Mouse (Mus musculus) CH12.LX (cell line): ENCODE measurements around the gene Glt1d1.

Experiments
- CTCF ChIP-seq, 2 experiments: IDR thresholded peaks in 1 of 2; conservative IDR thresholded peaks in 1 of 2; 2 replicates each; pipeline ENCODE4 v1.5.1; 2011 to 2012; ENCODE audit warnings: low read depth in 2 of 2, low read length in 2 of 2, improper control_type of control experiment in 1 of 2, inconsistent platforms in 1 of 2, mild to moderate bottlenecking in 1 of 2, moderate library complexity in 1 of 2
- EP300 ChIP-seq: IDR thresholded peaks from 2 replicates; pipeline ENCODE4 v1.6.1; 2011; ENCODE audit warnings: low read length, improper control_type of control experiment
- JUN ChIP-seq: IDR thresholded peaks from 2 replicates; pipeline ENCODE4 v1.6.1; 2011; ENCODE audit warnings: low read depth, mild to moderate bottlenecking, low read length, improper control_type of control experiment, moderate library complexity; ENCODE audit not compliant: insufficient read depth
- JUND ChIP-seq: conservative IDR thresholded peaks from 2 replicates; pipeline ENCODE4 v1.6.1; 2011; ENCODE audit warnings: low read depth, low read length, improper control_type of control experiment
- KAT2A ChIP-seq: IDR thresholded peaks from 2 replicates; pipeline ENCODE4 v1.6.1; 2012; ENCODE audit warnings: low read length, improper control_type of control experiment, inconsistent platforms; ENCODE audit not compliant: insufficient replicate concordance
- MAX ChIP-seq: IDR thresholded peaks from 2 replicates; pipeline ENCODE4 v1.6.1; 2011; ENCODE audit warnings: low read length, improper control_type of control experiment
- NRF1 ChIP-seq: IDR thresholded peaks from 2 replicates; pipeline ENCODE4 v1.6.1; 2014; ENCODE audit warnings: low read depth, mild to moderate bottlenecking, inconsistent platforms, low read length, improper control_type of control experiment, moderate library complexity
- POLR2A ChIP-seq: IDR thresholded peaks from 2 replicates; pipeline ENCODE4 v1.6.1; 2011; ENCODE audit warnings: low read depth, mild to moderate bottlenecking, improper control_type of control experiment, low read length
- RCOR1 ChIP-seq: conservative IDR thresholded peaks from 2 replicates; pipeline ENCODE4 v1.6.1; 2012; ENCODE audit warnings: low read depth, mild to moderate bottlenecking, inconsistent platforms, low read length, improper control_type of control experiment
- SIN3A ChIP-seq: IDR thresholded peaks from 2 replicates; pipeline ENCODE4 v1.6.1; 2012; ENCODE audit warnings: low read length, improper control_type of control experiment, inconsistent platforms
- UBTF ChIP-seq: IDR thresholded peaks from 2 replicates; pipeline ENCODE4 v1.6.1; 2012; ENCODE audit warnings: low read depth, mild to moderate bottlenecking, inconsistent platforms, low read length, improper control_type of control experiment, moderate library complexity

- TF ChIP-seq MAX (no peak), CTCF (conservative IDR thresholded peaks at IDR 0.05 in 1 of 2, IDR thresholded peaks at IDR 0.05 in 1 of 2; ENCODE audit: low read depth in 2 of 2, low read length in 2 of 2) (no peak), SIN3A (no peak), EP300 (no peak), JUND (no peak), RCOR1 (no peak), JUN (no peak), KAT2A (no peak), NRF1 (no peak), POLR2A (no peak), UBTF (no peak)
These were observed 109.3 kb downstream of the Glt1d1 start for GRCm38 (mm10) chr5:127741331-127741730.
